Mouse (Mus musculus) liver, adult 2 months (tissue): ENCODE results near the gene Mns1.

Source experiments
- CTCF ChIP-seq: fragments of 200-500 bp; IDR thresholded peaks from 2 replicates; pipeline ENCODE4 v1.5.1; 2011; ENCODE audit warnings: low read depth, low read length, control low read depth
- POLR2A ChIP-seq: fragments of 200-500 bp; IDR thresholded peaks from 2 replicates; pipeline ENCODE4 v1.6.1; 2011; ENCODE audit warnings: low read length, control low read depth; ENCODE audit not compliant: insufficient read depth; ENCODE audit errors: extremely low read depth

GRCm38 (mm10) chr9:72403421-72403820, 34.4 kb upstream of the Mns1 start:
- TF ChIP-seq CTCF (no peak), POLR2A (no peak)
